Mouse (Mus musculus): ENCODE results near the gene Lcn2. TPM values are rescaled to one million over a fixed set of nuclear protein-coding genes. Genes with fewer than 3 reads are reported as not detected.

The Lcn2 gene
- polyA plus RNA-seq, 1 experiment from 2014 or later: 50.3 TPM

DNA sequence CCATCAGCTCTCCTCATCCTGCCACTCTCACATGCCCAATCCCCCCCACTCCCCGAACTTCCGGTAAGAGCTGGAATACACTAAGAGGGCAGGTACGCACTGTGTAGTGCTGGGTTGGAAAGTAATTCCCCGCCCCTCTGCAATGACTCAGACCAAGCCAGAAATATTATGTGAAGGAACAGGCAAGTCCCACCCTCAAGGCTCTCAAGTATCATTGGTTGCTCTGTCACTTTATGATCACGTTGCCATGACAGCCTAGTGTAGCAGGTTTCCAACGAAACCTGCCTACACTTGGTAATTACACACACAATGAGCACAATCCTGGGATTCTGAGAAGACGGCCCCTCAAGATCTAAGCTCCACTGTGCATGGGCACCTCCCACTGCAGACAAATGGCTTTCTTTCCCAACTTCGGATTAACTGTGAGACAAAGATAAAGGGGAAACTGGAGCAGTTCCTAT is 40.2 kb upstream of the Lcn2 start:
- TF ChIP-seq CTCF (IDR thresholded peaks at IDR 0.05; ENCODE audit: low read depth): no peak
- peak overlapping the region; percentile 60 for H3K27ac ChIP-seq
- ATAC-seq (replicated peaks; ENCODE audit: low FRiP score, low read depth): peak; percentile 73
- H3K27me3 ChIP-seq (ENCODE audit: insufficient read depth, low read length): no peaks in the 10 kb centered on the region
- WGBS: 21% methylated on average over 8 of the region's 8 CpGs
- DNase-seq (ENCODE audit: low spot score): peak; percentile 85
- H3K36me3 ChIP-seq (ENCODE audit: insufficient read depth, low read length): no peaks in the 10 kb centered on the region
- H3K9ac ChIP-seq (ENCODE audit: low read depth, low read length): no peak overlapping the region
- peak overlapping the region; percentile 39 for H3K4me2 ChIP-seq (ENCODE audit: low read length)
- H3K9me3 ChIP-seq (replicated peaks; ENCODE audit: low read length): no peaks in the 10 kb centered on the region
- peaks cover 48% of the 10 kb centered on the region for H3K4me1 ChIP-seq (replicated peaks; ENCODE audit: insufficient read depth, low read length)
- no peak overlapping the region for H3K4me3 ChIP-seq (replicated peaks; ENCODE audit: low read depth, low read length)

DNA sequence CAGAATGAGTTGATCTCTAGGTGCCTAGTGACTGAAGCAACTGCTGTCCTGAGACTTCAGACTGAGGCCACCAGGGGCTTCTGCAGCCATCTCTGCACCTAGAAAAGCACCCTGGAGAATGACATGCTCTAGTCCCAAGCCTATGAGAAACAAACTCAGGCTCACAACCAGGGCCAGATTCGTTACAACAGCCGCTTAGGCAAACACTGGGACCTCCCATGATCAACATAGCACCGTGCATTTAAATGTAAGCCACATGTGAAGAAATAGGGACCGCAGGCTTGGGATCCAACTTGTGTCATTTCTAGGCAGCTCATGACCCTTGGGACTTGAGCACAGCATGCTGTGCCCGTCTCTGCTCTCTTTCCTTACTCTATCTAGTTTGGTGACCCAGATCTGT is 39.7 kb upstream of the Lcn2 start:
- Histone ChIP-seq H3K4me1 (replicated peaks; ENCODE audit: insufficient read depth, low read length) (peaks cover 54% of the 10 kb centered on the region), H3K9ac (ENCODE audit: low read depth, low read length) (no peak overlapping the region), H3K4me3 (replicated peaks; ENCODE audit: low read depth, low read length) (no peak overlapping the region), H3K4me2 (ENCODE audit: low read length) (peak overlapping the region; percentile 23; the same call in 1 of the 2 replicates), H3K27ac (peak overlapping the region; percentile 60), H3K36me3 (ENCODE audit: insufficient read depth, low read length) (no peaks in the 10 kb centered on the region), H3K27me3 (ENCODE audit: insufficient read depth, low read length) (no peaks in the 10 kb centered on the region), H3K9me3 (replicated peaks; ENCODE audit: low read length) (no peaks in the 10 kb centered on the region)
- no peak for TF ChIP-seq CTCF (IDR thresholded peaks at IDR 0.05; ENCODE audit: low read depth)
- 74% methylated on average over 5 of the region's 5 CpGs for WGBS
- DNase-seq (ENCODE audit: low spot score) (no peak), ATAC-seq (replicated peaks; ENCODE audit: low FRiP score, low read depth) (no peak)

DNA sequence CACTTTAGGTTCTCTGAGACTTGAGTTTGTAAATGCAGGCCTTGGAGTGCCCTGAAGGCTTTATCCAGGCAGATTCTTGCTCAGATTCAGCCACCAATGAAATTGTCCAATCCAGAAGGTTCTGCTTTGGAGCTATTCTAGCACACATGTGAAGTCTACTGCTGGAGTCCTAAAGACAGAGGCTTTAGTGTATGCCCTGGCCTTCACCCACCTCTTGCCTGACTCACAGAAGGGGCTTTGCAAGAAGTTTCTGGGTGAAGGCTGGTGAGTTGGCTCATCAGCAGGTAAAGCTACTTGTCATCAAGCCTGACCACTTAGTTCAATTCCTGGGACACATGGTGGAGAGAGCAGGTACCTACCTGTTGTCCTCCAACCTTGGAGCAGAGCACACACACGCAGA is 38.1 kb upstream of the Lcn2 start:
- Histone ChIP-seq H3K4me3 (replicated peaks; ENCODE audit: low read depth, low read length) (no peak overlapping the region), H3K9ac (ENCODE audit: low read depth, low read length) (no peak overlapping the region), H3K4me1 (replicated peaks; ENCODE audit: insufficient read depth, low read length) (peaks cover 49% of the 10 kb centered on the region), H3K9me3 (replicated peaks; ENCODE audit: low read length) (no peaks in the 10 kb centered on the region), H3K27me3 (ENCODE audit: insufficient read depth, low read length) (no peaks in the 10 kb centered on the region), H3K36me3 (ENCODE audit: insufficient read depth, low read length) (no peaks in the 10 kb centered on the region), H3K4me2 (ENCODE audit: low read length) (no peak overlapping the region), H3K27ac (no peak overlapping the region)
- DNase-seq (ENCODE audit: low spot score): no peak
- 97% methylated on average over 1 of the region's 1 CpGs for WGBS
- TF ChIP-seq CTCF (IDR thresholded peaks at IDR 0.05; ENCODE audit: low read depth): no peak
- ATAC-seq (replicated peaks; ENCODE audit: low FRiP score, low read depth): no peak

DNA sequence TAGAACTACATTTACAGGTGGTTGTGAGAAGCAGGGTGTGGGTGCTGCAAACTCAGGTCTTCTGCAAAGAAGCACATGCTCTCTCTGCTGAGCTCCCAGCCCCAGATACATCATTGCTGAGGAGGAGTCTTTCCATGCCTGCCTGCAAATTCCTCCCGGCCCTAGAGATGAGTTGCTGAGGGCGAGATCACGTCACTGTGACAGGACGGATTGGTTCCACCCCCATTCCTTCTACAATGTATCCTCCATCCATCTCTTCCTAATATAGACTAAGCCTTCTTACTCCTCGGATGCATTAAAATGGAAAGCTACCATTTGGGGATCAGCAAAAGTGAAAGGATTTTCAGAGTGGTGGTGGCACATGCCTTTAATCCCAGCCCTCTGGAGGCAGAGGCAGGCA is 37.5 kb upstream of the Lcn2 start:
- 73% methylated on average over 5 of the region's 5 CpGs for WGBS
- Histone ChIP-seq H3K27ac (0 out of 2 replicates have a peak overlapping the region, but pooled peaks have one; percentile 79), H3K4me3 (replicated peaks; ENCODE audit: low read depth, low read length) (no peak overlapping the region), H3K9ac (ENCODE audit: low read depth, low read length) (no peak overlapping the region), H3K36me3 (ENCODE audit: insufficient read depth, low read length) (no peaks in the 10 kb centered on the region), H3K4me1 (replicated peaks; ENCODE audit: insufficient read depth, low read length) (peaks cover 46% of the 10 kb centered on the region), H3K4me2 (ENCODE audit: low read length) (no peak overlapping the region), H3K27me3 (ENCODE audit: insufficient read depth, low read length) (no peaks in the 10 kb centered on the region), H3K9me3 (replicated peaks; ENCODE audit: low read length) (no peaks in the 10 kb centered on the region)
- no peak for TF ChIP-seq CTCF (IDR thresholded peaks at IDR 0.05; ENCODE audit: low read depth)
- no peak for DNase-seq (ENCODE audit: low spot score)
- ATAC-seq (replicated peaks; ENCODE audit: low FRiP score, low read depth): no peak

DNA sequence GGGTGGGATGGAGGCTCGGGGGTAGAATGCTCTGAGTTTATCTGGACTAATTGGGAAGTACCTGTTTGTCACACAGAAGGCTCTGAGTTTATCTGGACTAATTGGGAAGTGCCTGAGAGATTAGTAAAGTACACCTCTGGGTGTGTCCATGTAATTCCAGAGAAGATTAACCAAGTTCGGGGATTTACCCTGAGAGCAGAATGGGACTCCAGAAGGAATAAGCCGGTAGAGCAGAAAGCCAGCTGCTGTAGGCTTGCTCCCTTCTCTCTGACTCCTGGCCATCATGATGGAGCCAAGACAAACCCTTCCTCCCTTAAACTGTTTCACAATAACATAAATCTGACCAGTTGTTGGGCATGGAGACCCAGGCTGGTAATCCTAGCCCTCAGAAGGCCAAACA is 36.7 kb upstream of the Lcn2 start:
- WGBS: 35% methylated on average over 3 of the region's 3 CpGs
- DNase-seq (ENCODE audit: low spot score): no peak
- H3K9ac ChIP-seq (ENCODE audit: low read depth, low read length): 0 out of 2 replicates have a peak overlapping the region, but pooled peaks have one; percentile 19
- no peak overlapping the region for H3K4me3 ChIP-seq (replicated peaks; ENCODE audit: low read depth, low read length)
- 0 out of 2 replicates have a peak, but pooled peaks cover 6% of the 10 kb centered on the region for H3K36me3 ChIP-seq (ENCODE audit: insufficient read depth, low read length)
- H3K4me2 ChIP-seq (ENCODE audit: low read length): 0 out of 2 replicates have a peak overlapping the region, but pooled peaks have one; percentile 53
- H3K9me3 ChIP-seq (replicated peaks; ENCODE audit: low read length): no peaks in the 10 kb centered on the region
- ATAC-seq (replicated peaks; ENCODE audit: low FRiP score, low read depth): no peak
- no peak for TF ChIP-seq CTCF (IDR thresholded peaks at IDR 0.05; ENCODE audit: low read depth)
- peak overlapping the region; percentile 79 for H3K27ac ChIP-seq
- H3K27me3 ChIP-seq (ENCODE audit: insufficient read depth, low read length): no peaks in the 10 kb centered on the region
- peaks cover 45% of the 10 kb centered on the region for H3K4me1 ChIP-seq (replicated peaks; ENCODE audit: insufficient read depth, low read length)

DNA sequence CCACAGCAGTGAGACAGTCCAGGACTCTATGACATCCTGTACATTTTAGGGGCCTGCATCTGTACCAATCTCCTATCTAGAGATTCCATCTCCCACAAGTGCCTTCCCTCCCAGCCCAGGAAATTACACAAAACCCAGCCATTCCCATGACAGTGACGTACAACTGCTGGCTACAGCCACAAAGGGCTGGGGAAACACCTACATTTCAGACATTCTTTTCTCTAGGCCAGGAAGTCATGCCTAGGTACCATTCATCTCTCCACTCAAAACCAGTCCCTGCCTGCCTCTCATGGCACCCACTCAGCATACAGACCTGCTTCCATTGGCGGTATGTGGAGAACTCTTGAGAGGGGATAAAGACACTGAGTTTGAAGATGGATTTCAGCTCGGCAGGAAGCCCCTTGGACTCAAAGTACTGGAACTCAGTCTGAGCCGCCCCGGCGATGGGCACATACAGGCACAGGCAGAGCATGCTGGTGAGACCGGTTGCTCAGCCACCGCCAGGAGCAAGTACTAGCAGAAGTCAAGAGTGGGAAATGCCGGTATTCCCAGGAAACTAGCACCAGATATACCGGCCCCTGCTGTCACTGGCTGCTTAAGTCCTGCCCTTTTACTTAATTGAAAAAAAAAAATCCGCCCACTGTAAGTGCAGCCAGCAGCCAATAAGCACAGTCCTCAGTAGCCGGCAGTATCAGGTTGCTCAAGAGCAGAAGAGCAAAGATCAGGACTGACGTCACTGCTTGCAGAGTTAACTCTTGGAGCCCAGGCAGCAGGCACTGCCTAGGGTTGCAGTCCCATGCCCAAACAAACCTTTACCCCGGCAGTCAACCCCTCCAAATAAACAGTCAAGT is 35.7 kb upstream of the Lcn2 start:
- peak overlapping the region; percentile 23 for H3K4me3 ChIP-seq (replicated peaks; ENCODE audit: low read depth, low read length)
- H3K27ac ChIP-seq: peak overlapping the region; percentile 79
- TF ChIP-seq CTCF (IDR thresholded peaks at IDR 0.05; ENCODE audit: low read depth): peak; percentile 33; the same call in 1 of the 2 replicates
- ATAC-seq (replicated peaks; ENCODE audit: low FRiP score, low read depth) (peak; percentile 89), DNase-seq (ENCODE audit: low spot score) (peak; percentile 98)
- H3K9ac ChIP-seq (ENCODE audit: low read depth, low read length): peak overlapping the region; percentile 31; the same call in 1 of the 2 replicates
- H3K9me3 ChIP-seq (replicated peaks; ENCODE audit: low read length): no peaks in the 10 kb centered on the region
- 0% methylated on average over 14 of the region's 14 CpGs for WGBS
- peaks cover 44% of the 10 kb centered on the region for H3K4me1 ChIP-seq (replicated peaks; ENCODE audit: insufficient read depth, low read length)
- peak overlapping the region; percentile 53 for H3K4me2 ChIP-seq (ENCODE audit: low read length)
- no peaks in the 10 kb centered on the region for H3K27me3 ChIP-seq (ENCODE audit: insufficient read depth, low read length)
- H3K36me3 ChIP-seq (ENCODE audit: insufficient read depth, low read length): peaks cover 17% of the 10 kb centered on the region
